Comparison of ENCODE assay signal across 9 mouse cellular contexts in genomic region chr8:121602860-121603259, GRCm38 (mm10). TPM values are rescaled to one million over a fixed set of nuclear protein-coding genes. Genes with fewer than 3 reads are reported as not detected.
A peak's percentile ranks its signal among the peaks of the same experiment; 100 is the strongest.
DNase-seq lines count a peak whose midpoint lies in the region; ATAC-seq and TF ChIP-seq lines count a peak whose summit lies in the region.
"Had no signal": no experiment of that assay in that cellular context is flagged by ENCODE, and none has a peak within 500 bp of the region (broad histone marks: within the 10 kb centered on the region; RNA-seq: fewer than 3 reads in every experiment).

No protein-coding gene starts in this region.

- H3K4me3 ChIP-seq in E14TG2a.4 (replicated peaks; ENCODE audit: low read length): no peak overlapping the region
- no peak overlapping the region for H3K4me3 ChIP-seq in kidney, embryonic 15.5 days (replicated peaks)
- H3K4me3 ChIP-seq in liver, embryonic 11.5 days (ENCODE audit: low read depth, low read length): no peak overlapping the region
- H3K4me3 ChIP-seq: heart, embryonic 15.5 days had no signal

- no peak overlapping the region for H3K9ac ChIP-seq in kidney, embryonic 15.5 days
- H3K9ac ChIP-seq in liver, embryonic 11.5 days (ENCODE audit: low read depth, low read length): no peak overlapping the region
- H3K9ac ChIP-seq: heart, embryonic 15.5 days had no signal

- H3K36me3 ChIP-seq in E14TG2a.4 (ENCODE audit: insufficient read depth, low read length): peaks cover 73% of the 10 kb centered on the region
- peaks cover 94% of the 10 kb centered on the region for H3K36me3 ChIP-seq in kidney, embryonic 15.5 days
- peaks cover 17% of the 10 kb centered on the region for H3K36me3 ChIP-seq in liver, embryonic 11.5 days (ENCODE audit: control insufficient read depth, insufficient read depth, low read length)

- 0 out of 2 replicates have a peak, but pooled peaks have one; percentile 14 for ATAC-seq in kidney, embryonic 15.5 days (replicated peaks; ENCODE audit: low FRiP score)
- ATAC-seq in liver, embryonic 11.5 days (replicated peaks; ENCODE audit: low FRiP score): peak; percentile 48; the same call in 1 of the 2 replicates
- ATAC-seq in monocyte, adult 5-6 weeks (replicated peaks; ENCODE audit: insufficient number of reproducible peaks, low FRiP score, low TSS enrichment, poor library complexity, severe bottlenecking): no peak

- H3K27me3 ChIP-seq in E14TG2a.4 (ENCODE audit: insufficient read depth, low read length): no peaks in the 10 kb centered on the region
- no peaks in the 10 kb centered on the region for H3K27me3 ChIP-seq in kidney, embryonic 15.5 days
- no peaks in the 10 kb centered on the region for H3K27me3 ChIP-seq in liver, embryonic 11.5 days (replicated peaks; ENCODE audit: control insufficient read depth, insufficient read depth, low read length)
- H3K27me3 ChIP-seq: heart, embryonic 15.5 days had no signal

- TF ChIP-seq CTCF in E14TG2a.4 (conservative IDR thresholded peaks at IDR 0.05; ENCODE audit: low read length): peak; percentile 81

- peak; percentile 73 for DNase-seq in adipocyte (ENCODE audit: low spot score)
- peak; percentile 85 for DNase-seq in embryo, embryonic 10 days (ENCODE audit: low spot score)
- peak; percentile 63 to 70 for DNase-seq in gastrocnemius, postnatal 36 days
- no peak for DNase-seq in liver, embryonic 11.5 days (ENCODE audit: low spot score)
- DNase-seq in retina, embryonic 14.5 days (ENCODE audit: low spot score): peak; percentile 82

- WGBS in kidney, embryonic 15.5 days: 25% methylated on average over 3 of the region's 3 CpGs
- WGBS in liver, embryonic 11.5 days: 27% methylated on average over 3 of the region's 3 CpGs

- H3K27ac ChIP-seq in kidney, embryonic 15.5 days: no peak overlapping the region
- no peak overlapping the region for H3K27ac ChIP-seq in liver, embryonic 11.5 days (ENCODE audit: low read depth, low read length)
- H3K27ac ChIP-seq: heart, embryonic 15.5 days had no signal

- peaks cover 69% of the 10 kb centered on the region for H3K4me1 ChIP-seq in E14TG2a.4 (replicated peaks; ENCODE audit: low read depth, low read length)
- H3K4me1 ChIP-seq in kidney, embryonic 15.5 days: no peaks in the 10 kb centered on the region
- no peaks in the 10 kb centered on the region for H3K4me1 ChIP-seq in liver, embryonic 11.5 days (replicated peaks; ENCODE audit: control insufficient read depth, insufficient read depth, low read length)
- H3K4me1 ChIP-seq: heart, embryonic 15.5 days had no signal

- intact Hi-C loops in gastrocnemius, postnatal 36 days (cut with DNase I): loop anchor here (1.0 kb wide), 1 partner anchor 83 kb away; no protein-coding TSS in a partner anchor

- no peaks in the 10 kb centered on the region for H3K9me3 ChIP-seq in E14TG2a.4 (ENCODE audit: low read length)
- no peaks in the 10 kb centered on the region for H3K9me3 ChIP-seq in kidney, embryonic 15.5 days (replicated peaks)
- H3K9me3 ChIP-seq in liver, embryonic 11.5 days (ENCODE audit: control insufficient read depth, low read length): no peaks in the 10 kb centered on the region
- H3K9me3 ChIP-seq: heart, embryonic 15.5 days had no signal

- no peak overlapping the region for H3K4me2 ChIP-seq in kidney, embryonic 15.5 days
- H3K4me2 ChIP-seq in liver, embryonic 11.5 days: no peak overlapping the region
- H3K4me2 ChIP-seq: heart, embryonic 15.5 days had no signal

RNA-seq across cellular contexts. Expression of gene Map1lc3b, which starts 12.7 kb away (rescaled TPM):
- total RNA-seq in gastrocnemius, postnatal 36 days (2021): 100 to 1,000 TPM; 133 to 158 TPM
- 183 and 189 TPM in 2 replicates for polyA plus RNA-seq in kidney, embryonic 15.5 days (2015; fragmentation: Nextera tagmentation; extraction: Ambion mirVana)
- 161 and 167 TPM in 2 replicates for polyA plus RNA-seq in liver, embryonic 11.5 days (2014; fragmentation: Nextera tagmentation; extraction: Ambion mirVana)
- 141 to 166 TPM (median 161 TPM) in 3 replicates for total RNA-seq in monocyte, adult 5-6 weeks (2017)

RNA-seq across cellular contexts. Expression of gene Fbxo31, which starts 24.3 kb away (rescaled TPM):
- total RNA-seq in gastrocnemius, postnatal 36 days (2021): 100 to 1,000 TPM; 100 to 124 TPM
- 16.6 and 17.5 TPM in 2 replicates for polyA plus RNA-seq in kidney, embryonic 15.5 days (2015; fragmentation: Nextera tagmentation; extraction: Ambion mirVana)
- 23.8 and 23.9 TPM in 2 replicates for polyA plus RNA-seq in liver, embryonic 11.5 days (2014; fragmentation: Nextera tagmentation; extraction: Ambion mirVana)
- 3.8 to 7.4 TPM (median 5.3 TPM) in 3 replicates for total RNA-seq in monocyte, adult 5-6 weeks (2017)

RNA-seq across cellular contexts. Expression of gene Zcchc14, which starts 49.8 kb away (rescaled TPM):
- 10 to 100 TPM; 14.2 to 17.2 TPM for total RNA-seq in gastrocnemius, postnatal 36 days (2021)
- 16.3 and 17.2 TPM in 2 replicates for polyA plus RNA-seq in kidney, embryonic 15.5 days (2015; fragmentation: Nextera tagmentation; extraction: Ambion mirVana)
- 6.2 and 7.3 TPM in 2 replicates for polyA plus RNA-seq in liver, embryonic 11.5 days (2014; fragmentation: Nextera tagmentation; extraction: Ambion mirVana)
- total RNA-seq in monocyte, adult 5-6 weeks (2017): 0.19 to 0.21 TPM in 2 of 3 replicates, not detected in the other

RNA-seq across cellular contexts. Expression of gene 1700018B08Rik, which starts 58.7 kb away (rescaled TPM):
- total RNA-seq in gastrocnemius, postnatal 36 days (2021): not detected
- not detected in 2 replicates for polyA plus RNA-seq in kidney, embryonic 15.5 days (2015; fragmentation: Nextera tagmentation; extraction: Ambion mirVana)
- not detected in 2 replicates for polyA plus RNA-seq in liver, embryonic 11.5 days (2014; fragmentation: Nextera tagmentation; extraction: Ambion mirVana)
- not detected in 3 replicates for total RNA-seq in monocyte, adult 5-6 weeks (2017)
- polyA plus RNA-seq: heart, embryonic 15.5 days had no signal

Comparison
In these comparisons a context has a peak if more than half of its experiments do, and no peak if none do; other contexts are left out.
1. RNA of gene Fbxo31, which starts 24.3 kb away (total RNA-seq): 100 to 124 TPM in gastrocnemius, postnatal 36 days; 3.8 to 7.4 TPM in monocyte, adult 5-6 weeks; every median in the first group is over 10 times any median in the second.
2. RNA of gene Zcchc14, which starts 49.8 kb away (total RNA-seq): 14.2 to 17.2 TPM in gastrocnemius, postnatal 36 days; 0.19 to 0.21 TPM in monocyte, adult 5-6 weeks; every median in the first group is over 10 times any median in the second.